In the genomic region with DNA sequence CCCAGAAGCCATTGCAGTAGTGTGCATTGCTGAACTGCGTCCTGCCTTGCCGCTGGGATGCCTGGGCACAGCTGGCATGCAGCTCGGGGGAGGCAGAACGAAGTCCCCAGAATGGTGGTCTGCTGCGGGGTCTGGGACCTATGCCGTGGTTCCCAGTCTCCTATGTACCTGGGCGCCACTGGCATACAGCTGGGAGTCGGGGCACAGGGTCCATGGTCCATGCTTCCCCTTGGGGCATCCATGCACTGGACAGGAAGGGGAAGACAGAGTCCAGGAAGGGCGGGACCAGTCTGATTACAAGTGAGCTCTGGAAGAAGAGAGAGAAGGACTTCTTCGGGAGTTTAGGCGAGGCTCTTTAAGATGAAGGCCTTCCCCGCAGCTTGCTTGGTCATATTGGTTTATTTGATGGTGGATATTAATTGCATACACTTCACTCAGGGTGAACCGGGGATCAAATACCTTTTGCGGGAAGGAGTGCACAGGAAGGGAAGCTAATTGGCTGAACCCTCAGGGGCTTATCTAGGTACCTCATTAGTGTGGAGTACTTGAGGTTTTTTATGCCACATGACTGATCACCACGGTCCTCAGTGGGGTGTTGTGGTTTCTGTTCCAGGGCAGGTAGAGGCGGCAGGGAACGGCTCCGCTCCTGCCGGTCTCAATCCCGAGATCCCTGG, we compare ENCODE assay signal across 12 mouse cellular contexts. TPM values are rescaled to one million over a fixed set of nuclear protein-coding genes. Genes with fewer than 3 reads are reported as not detected.
A peak's percentile ranks its signal among the peaks of the same experiment; 100 is the strongest.
DNase-seq lines count a peak whose midpoint lies in the region; ATAC-seq lines count a peak whose summit lies in the region.
"Had no signal": no experiment of that assay in that cellular context is flagged by ENCODE, and none has a peak within 500 bp of the region (broad histone marks: within the 10 kb centered on the region; RNA-seq: fewer than 3 reads in every experiment).

No protein-coding gene starts in this region.

- H3K9me3 ChIP-seq in erythroblast, embryonic 14.5 days (ENCODE audit: control insufficient read depth, low read length) = no peaks in the 10 kb centered on the region
- H3K9me3 ChIP-seq in kidney, embryonic 16.5 days (ENCODE audit: low read length) = no peaks in the 10 kb centered on the region
- H3K9me3 ChIP-seq in stomach, embryonic 15.5 days = no peaks in the 10 kb centered on the region

- H3K27me3 ChIP-seq in erythroblast, embryonic 14.5 days (ENCODE audit: control insufficient read depth) = no peaks in the 10 kb centered on the region
- H3K27me3 ChIP-seq in kidney, embryonic 16.5 days (ENCODE audit: insufficient read depth, low read length) = no peaks in the 10 kb centered on the region; the same call in 1 of the 2 replicates
- no peaks in the 10 kb centered on the region for H3K27me3 ChIP-seq in stomach, embryonic 15.5 days (replicated peaks)

- 0 out of 2 replicates have a peak overlapping the region, but pooled peaks have one; percentile 10 for H3K4me2 ChIP-seq in kidney, embryonic 16.5 days (replicated peaks; ENCODE audit: low read depth, low read length)
- no peak overlapping the region for H3K4me2 ChIP-seq in stomach, embryonic 15.5 days

- 61% methylated on average over 20 of the region's 20 CpGs for WGBS in kidney, embryonic 16.5 days
- 70% methylated on average over 20 of the region's 20 CpGs for WGBS in stomach, embryonic 15.5 days

- 0 out of 2 replicates have a peak overlapping the region, but pooled peaks have one; percentile 22 for H3K9ac ChIP-seq in kidney, embryonic 16.5 days (replicated peaks; ENCODE audit: low read length)
- no peak overlapping the region for H3K9ac ChIP-seq in stomach, embryonic 15.5 days

- H3K4me3 ChIP-seq in erythroblast, embryonic 14.5 days (replicated peaks) = peak overlapping the region; percentile 36
- H3K4me3 ChIP-seq in kidney, embryonic 16.5 days (ENCODE audit: low read length) = no peak overlapping the region
- no peak overlapping the region for H3K4me3 ChIP-seq in stomach, embryonic 15.5 days (replicated peaks)
- H3K4me3 ChIP-seq: heart, adult 2 months; myocyte had no signal

- H3K36me3 ChIP-seq in erythroblast, embryonic 14.5 days (ENCODE audit: control insufficient read depth) = peaks cover 3% of the 10 kb centered on the region; the same call in 1 of the 2 replicates
- no peaks in the 10 kb centered on the region for H3K36me3 ChIP-seq in kidney, embryonic 16.5 days (ENCODE audit: insufficient read depth, low read length)
- no peaks in the 10 kb centered on the region for H3K36me3 ChIP-seq in stomach, embryonic 15.5 days

- peaks cover 58% of the 10 kb centered on the region for H3K4me1 ChIP-seq in erythroblast, embryonic 14.5 days (ENCODE audit: control insufficient read depth)
- peaks cover 36% of the 10 kb centered on the region for H3K4me1 ChIP-seq in kidney, embryonic 16.5 days (ENCODE audit: insufficient read depth, low read length)
- H3K4me1 ChIP-seq in stomach, embryonic 15.5 days = peaks cover 13% of the 10 kb centered on the region

- H3K27ac ChIP-seq in kidney, embryonic 16.5 days (ENCODE audit: low read length) = peak overlapping the region; percentile 89
- peak overlapping the region; percentile 81 for H3K27ac ChIP-seq in stomach, embryonic 15.5 days
- H3K27ac ChIP-seq: heart, adult 2 months had no signal

- DNase-seq in lung, postnatal 36 days = peak; percentile 29
- no peak for DNase-seq in lung, postnatal 14 days
- DNase-seq in yolk sac, embryonic 10.5 days (ENCODE audit: low spot score) = no peak
- no peak for DNase-seq in layer of hippocampus, postnatal 14 days (ENCODE audit: low spot score in 2 of 2)
- DNase-seq: cerebellum, adult 18-20 months; heart, adult 2 months; right cerebral cortex, postnatal 4 days had no signal

- no peak; the same call in 1 of the 2 replicates for ATAC-seq in kidney, embryonic 16.5 days (ENCODE audit: low FRiP score, low TSS enrichment)
- no peak for ATAC-seq in stomach, embryonic 15.5 days (ENCODE audit: insufficient read depth, low FRiP score, low read depth)

RNA-seq across cellular contexts. Expression of a gene that starts 24.9 kb away (rescaled TPM):
- polyA plus RNA-seq in erythroblast, embryonic 14.5 days (2012) = not detected in 2 replicates
- polyA plus RNA-seq in kidney, embryonic 16.5 days (2015; fragmentation: Nextera tagmentation; extraction: Ambion mirVana) = 0.71 and 2.1 TPM in 2 replicates
- 11.9 and 13.7 TPM in 2 replicates for polyA plus RNA-seq in stomach, embryonic 15.5 days (2015; fragmentation: Nextera tagmentation; extraction: Ambion mirVana)
- total RNA-seq in layer of hippocampus, postnatal 14 days (2021) = 100 to 1,000 TPM; 185 to 190 TPM
- total RNA-seq: hematopoietic stem cell, adult 5-6 weeks had no signal
- polyA plus RNA-seq: myocyte had no signal

RNA-seq across cellular contexts. Expression of a gene that starts 25.3 kb away (rescaled TPM):
- polyA plus RNA-seq in erythroblast, embryonic 14.5 days (2012) = 0.55 and 0.66 TPM in 2 replicates
- 77.5 and 89.4 TPM in 2 replicates for polyA plus RNA-seq in kidney, embryonic 16.5 days (2015; fragmentation: Nextera tagmentation; extraction: Ambion mirVana)
- polyA plus RNA-seq in stomach, embryonic 15.5 days (2015; fragmentation: Nextera tagmentation; extraction: Ambion mirVana) = 69.4 and 76.6 TPM in 2 replicates
- 10 to 100 TPM; 68.8 to 69.3 TPM for total RNA-seq in layer of hippocampus, postnatal 14 days (2021)

Comparison
In these comparisons a context has a peak if more than half of its experiments do, and no peak if none do; other contexts are left out.
1. RNA of a gene that starts 25.3 kb away (polyA plus RNA-seq): 77.5 to 89.4 TPM in kidney, embryonic 16.5 days and 69.4 to 76.6 TPM in stomach, embryonic 15.5 days; 0.55 to 0.66 TPM in erythroblast, embryonic 14.5 days; every median in the first group is over 10 times any median in the second.